Mouse (Mus musculus): ENCODE measurements around the gene Apbb1ip. TPM values are rescaled to one million over a fixed set of nuclear protein-coding genes. Genes with fewer than 3 reads are reported as not detected.

The Apbb1ip gene
- polyA plus RNA-seq, 1 experiment: 4.0 TPM

DNA sequence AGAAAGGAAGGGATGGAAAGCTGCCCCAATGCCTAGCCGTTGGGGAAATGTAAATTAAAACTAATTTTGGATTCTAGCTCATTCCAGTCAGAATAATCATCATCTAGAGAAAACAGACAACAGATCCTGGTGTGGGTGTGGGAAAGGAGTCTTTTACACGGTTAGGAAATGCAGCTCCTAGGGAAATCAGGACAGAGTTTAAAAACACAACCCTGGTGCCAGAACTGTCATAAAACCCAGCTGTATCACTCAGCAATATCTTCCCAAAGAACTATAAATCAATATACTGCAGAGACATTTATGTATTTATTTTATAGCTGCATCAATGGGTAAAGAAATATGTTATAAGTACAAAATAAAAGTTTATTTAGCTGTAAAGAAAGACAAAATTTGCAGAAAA lies 13.4 kb upstream of the Apbb1ip start:
- Histone ChIP-seq H3K79me3 (ENCODE audit: low read depth) (no peaks in the 10 kb centered on the region), H3K27me3 (ENCODE audit: control insufficient read depth, insufficient read depth, insufficient read length) (no peaks in the 10 kb centered on the region), H3ac (ENCODE audit: control insufficient read depth, insufficient read length, low read depth) (no peak overlapping the region), H3K79me2 (ENCODE audit: control insufficient read depth, insufficient read depth) (no peaks in the 10 kb centered on the region), H3K36me3 (ENCODE audit: control insufficient read depth, insufficient read depth) (no peaks in the 10 kb centered on the region), H3K4me3 (ENCODE audit: insufficient read depth, poor library complexity, severe bottlenecking) (no peak overlapping the region)
- TF ChIP-seq CEBPB (IDR thresholded peaks at IDR 0.05; ENCODE audit: low read depth): no peak

- Histone ChIP-seq H3K27me3 (ENCODE audit: control insufficient read depth, insufficient read depth, insufficient read length) (no peaks in the 10 kb centered on the region), H3K36me3 (ENCODE audit: control insufficient read depth, insufficient read depth) (no peaks in the 10 kb centered on the region), H3ac (ENCODE audit: control insufficient read depth, insufficient read length, low read depth) (no peak overlapping the region), H3K79me2 (ENCODE audit: control insufficient read depth, insufficient read depth) (no peaks in the 10 kb centered on the region), H3K79me3 (ENCODE audit: low read depth) (no peaks in the 10 kb centered on the region), H3K4me3 (ENCODE audit: insufficient read depth, poor library complexity, severe bottlenecking) (no peak overlapping the region)
- no peak for TF ChIP-seq FOSL1 (IDR thresholded peaks at IDR 0.05; ENCODE audit: insufficient read depth, low read length, poor library complexity, severe bottlenecking)
- no peak for TF ChIP-seq MYOG (IDR thresholded peaks at IDR 0.05; ENCODE audit: control insufficient read depth, extremely low read depth, insufficient read length)
- TF ChIP-seq USF1 (IDR thresholded peaks at IDR 0.05; ENCODE audit: low read depth): no peak
- TF ChIP-seq CTCF (IDR thresholded peaks at IDR 0.05; ENCODE audit: control insufficient read depth, insufficient read depth, insufficient read length): no peak
- TF ChIP-seq MYOD1 (IDR thresholded peaks at IDR 0.05; ENCODE audit: control insufficient read depth, insufficient read length, low read depth): no peak
- TF ChIP-seq MAX (IDR thresholded peaks at IDR 0.05): no peak
- no peak for TF ChIP-seq CEBPB (IDR thresholded peaks at IDR 0.05; ENCODE audit: low read depth)
These were observed 12.8 kb upstream of the Apbb1ip start for GRCm38 (mm10) chr2:22761103-22761521.

DNA sequence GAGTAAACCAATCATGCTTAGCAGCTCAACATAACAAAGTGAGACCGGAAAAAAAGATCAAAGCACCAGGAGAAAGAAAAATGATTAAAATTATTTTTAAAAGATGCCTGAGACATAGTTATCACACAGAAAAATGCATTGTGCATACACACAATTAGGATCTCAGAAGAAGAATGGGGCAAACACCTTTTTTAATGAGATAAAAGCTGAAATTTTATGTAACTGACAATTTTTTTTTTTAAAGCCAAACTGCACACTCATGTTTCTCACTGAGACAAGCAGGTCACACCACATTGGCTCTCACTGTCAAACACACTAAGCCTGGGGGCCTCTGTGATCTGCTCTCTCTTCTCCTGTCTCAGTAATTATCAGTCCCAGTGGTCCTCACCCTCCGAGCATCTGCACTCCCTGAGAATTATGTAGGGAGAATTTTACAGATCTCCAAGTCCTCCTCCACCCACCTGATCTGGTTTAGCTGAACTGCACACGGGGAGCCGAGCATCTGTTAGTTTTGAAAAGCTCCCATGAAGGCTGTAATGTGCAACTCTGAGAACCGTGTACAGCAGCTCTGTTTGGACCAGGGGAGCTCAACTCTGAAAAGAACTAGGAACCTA lies 9.0 kb upstream of the Apbb1ip start:
- Histone ChIP-seq H3K79me2 (ENCODE audit: control insufficient read depth, insufficient read depth) (no peaks in the 10 kb centered on the region), H3K79me3 (ENCODE audit: low read depth) (no peaks in the 10 kb centered on the region), H3ac (ENCODE audit: control insufficient read depth, insufficient read length, low read depth) (no peak overlapping the region), H3K4me3 (ENCODE audit: insufficient read depth, poor library complexity, severe bottlenecking) (no peak overlapping the region), H3K36me3 (ENCODE audit: control insufficient read depth, insufficient read depth) (no peaks in the 10 kb centered on the region), H3K27me3 (ENCODE audit: control insufficient read depth, insufficient read depth, insufficient read length) (no peaks in the 10 kb centered on the region)
- TF ChIP-seq MYOG (IDR thresholded peaks at IDR 0.05; ENCODE audit: control insufficient read depth, extremely low read depth, insufficient read length) (no peak), USF1 (IDR thresholded peaks at IDR 0.05; ENCODE audit: low read depth) (no peak), CEBPB (IDR thresholded peaks at IDR 0.05; ENCODE audit: low read depth) (no peak), CTCF (IDR thresholded peaks at IDR 0.05; ENCODE audit: control insufficient read depth, insufficient read depth, insufficient read length) (no peak), MYOD1 (IDR thresholded peaks at IDR 0.05; ENCODE audit: control insufficient read depth, insufficient read length, low read depth) (no peak), MAX (IDR thresholded peaks at IDR 0.05) (no peak), FOSL1 (IDR thresholded peaks at IDR 0.05; ENCODE audit: insufficient read depth, low read length, poor library complexity, severe bottlenecking) (no peak)

GRCm38 (mm10) chr2:22771311-22771710 lies 2.6 kb upstream of the Apbb1ip start:
- H3K4me3 ChIP-seq (ENCODE audit: insufficient read depth, poor library complexity, severe bottlenecking): no peak overlapping the region
- peaks cover under 1% of the 10 kb centered on the region for H3K79me3 ChIP-seq (ENCODE audit: low read depth)
- TF ChIP-seq MAX (IDR thresholded peaks at IDR 0.05) (no peak), MYOD1 (IDR thresholded peaks at IDR 0.05; ENCODE audit: control insufficient read depth, insufficient read length, low read depth) (no peak), CEBPB (IDR thresholded peaks at IDR 0.05; ENCODE audit: low read depth) (no peak), MYOG (IDR thresholded peaks at IDR 0.05; ENCODE audit: control insufficient read depth, extremely low read depth, insufficient read length) (no peak), USF1 (IDR thresholded peaks at IDR 0.05; ENCODE audit: low read depth) (no peak), FOSL1 (IDR thresholded peaks at IDR 0.05; ENCODE audit: insufficient read depth, low read length, poor library complexity, severe bottlenecking) (no peak), CTCF (IDR thresholded peaks at IDR 0.05; ENCODE audit: control insufficient read depth, insufficient read depth, insufficient read length) (no peak)
- H3K79me2 ChIP-seq (ENCODE audit: control insufficient read depth, insufficient read depth): peaks cover 18% of the 10 kb centered on the region
- no peak overlapping the region for H3ac ChIP-seq (ENCODE audit: control insufficient read depth, insufficient read length, low read depth)
- H3K36me3 ChIP-seq (ENCODE audit: control insufficient read depth, insufficient read depth): no peaks in the 10 kb centered on the region
- no peaks in the 10 kb centered on the region for H3K27me3 ChIP-seq (ENCODE audit: control insufficient read depth, insufficient read depth, insufficient read length)

- H3ac ChIP-seq (ENCODE audit: control insufficient read depth, insufficient read length, low read depth): peak overlapping the region; percentile 46
- peaks cover 6% of the 10 kb centered on the region for H3K79me3 ChIP-seq (ENCODE audit: low read depth)
- peak; percentile 47 for TF ChIP-seq MAX (IDR thresholded peaks at IDR 0.05)
- TF ChIP-seq FOSL1 (IDR thresholded peaks at IDR 0.05; ENCODE audit: insufficient read depth, low read length, poor library complexity, severe bottlenecking): no peak
- H3K4me3 ChIP-seq (ENCODE audit: insufficient read depth, poor library complexity, severe bottlenecking): peak overlapping the region; percentile 30
- H3K79me2 ChIP-seq (ENCODE audit: control insufficient read depth, insufficient read depth): peaks cover 47% of the 10 kb centered on the region
- H3K36me3 ChIP-seq (ENCODE audit: control insufficient read depth, insufficient read depth): no peaks in the 10 kb centered on the region
- H3K27me3 ChIP-seq (ENCODE audit: control insufficient read depth, insufficient read depth, insufficient read length): no peaks in the 10 kb centered on the region
These were observed 372 bp downstream of the Apbb1ip start for GRCm38 (mm10) chr2:22774181-22774751.

DNA sequence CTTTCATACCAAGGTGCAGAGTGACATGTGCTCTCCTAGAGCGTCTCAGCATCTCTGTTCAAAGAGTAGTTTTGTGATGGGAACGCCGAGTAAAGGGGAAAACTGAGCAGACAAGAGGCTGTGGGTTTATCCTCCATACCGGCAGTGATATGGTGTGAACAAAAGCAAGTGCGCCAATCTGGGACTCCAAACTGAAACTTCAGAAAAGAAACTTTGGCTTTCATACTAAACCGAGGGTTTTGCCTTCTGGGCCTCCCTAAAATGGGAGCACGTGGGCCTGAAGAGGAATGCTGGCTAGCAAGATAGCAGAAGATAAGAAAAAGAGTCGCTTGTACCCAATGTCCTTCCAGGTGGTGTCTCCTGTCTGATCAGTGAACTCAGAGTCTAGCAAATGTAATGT lies 1.3 kb downstream of the Apbb1ip start:
- H3K79me3 ChIP-seq (ENCODE audit: low read depth): peaks cover 9% of the 10 kb centered on the region
- peak overlapping the region; percentile 30 for H3K4me3 ChIP-seq (ENCODE audit: insufficient read depth, poor library complexity, severe bottlenecking)
- H3K79me2 ChIP-seq (ENCODE audit: control insufficient read depth, insufficient read depth): peaks cover 50% of the 10 kb centered on the region
- H3K36me3 ChIP-seq (ENCODE audit: control insufficient read depth, insufficient read depth): no peaks in the 10 kb centered on the region
- no peak overlapping the region for H3ac ChIP-seq (ENCODE audit: control insufficient read depth, insufficient read length, low read depth)
- H3K27me3 ChIP-seq (ENCODE audit: control insufficient read depth, insufficient read depth, insufficient read length): no peaks in the 10 kb centered on the region
- TF ChIP-seq CEBPB (IDR thresholded peaks at IDR 0.05; ENCODE audit: low read depth): no peak
- no peak for TF ChIP-seq USF1 (IDR thresholded peaks at IDR 0.05; ENCODE audit: low read depth)
- no peak for TF ChIP-seq MYOG (IDR thresholded peaks at IDR 0.05; ENCODE audit: control insufficient read depth, extremely low read depth, insufficient read length)
- no peak for TF ChIP-seq CTCF (IDR thresholded peaks at IDR 0.05; ENCODE audit: control insufficient read depth, insufficient read depth, insufficient read length)
- no peak for TF ChIP-seq MYOD1 (IDR thresholded peaks at IDR 0.05; ENCODE audit: control insufficient read depth, insufficient read length, low read depth)
- TF ChIP-seq FOSL1 (IDR thresholded peaks at IDR 0.05; ENCODE audit: insufficient read depth, low read length, poor library complexity, severe bottlenecking): no peak
- TF ChIP-seq MAX (IDR thresholded peaks at IDR 0.05): no peak
